Mouse (Mus musculus) ES-Bruce4 (cell line): ENCODE results near the gene Mcrip2.

Experiments
- CTCF ChIP-seq: IDR thresholded peaks from one replicate; pipeline ENCODE4 v1.8.1; 2011; ENCODE audit warnings: low read depth, low read length
- POLR2A ChIP-seq: IDR thresholded peaks from one replicate; pipeline ENCODE4 v1.8.1; 2011; ENCODE audit warnings: low read length; ENCODE audit not compliant: insufficient read depth

- no peak for TF ChIP-seq CTCF
- no peak for TF ChIP-seq POLR2A
These were observed 39.1 kb upstream of the Mcrip2 start for GRCm38 (mm10) chr17:25907640-25908039.
